Mouse (Mus musculus): Measurements from ENCODE around the gene Rras. TPM values are rescaled to one million over a fixed set of nuclear protein-coding genes. Genes with fewer than 3 reads are reported as not detected.
A peak's percentile ranks its signal among the peaks of the same experiment; 100 is the strongest.
"Not testable (repeated sequence)": the region's sequence is repeated elsewhere in the genome, so short reads cannot be mapped to it uniquely, and the experiment has no call there.

Gene Rras
- total RNA-seq, 2 experiments from 2014 or later: 12.7 to 77.1 TPM

DNA sequence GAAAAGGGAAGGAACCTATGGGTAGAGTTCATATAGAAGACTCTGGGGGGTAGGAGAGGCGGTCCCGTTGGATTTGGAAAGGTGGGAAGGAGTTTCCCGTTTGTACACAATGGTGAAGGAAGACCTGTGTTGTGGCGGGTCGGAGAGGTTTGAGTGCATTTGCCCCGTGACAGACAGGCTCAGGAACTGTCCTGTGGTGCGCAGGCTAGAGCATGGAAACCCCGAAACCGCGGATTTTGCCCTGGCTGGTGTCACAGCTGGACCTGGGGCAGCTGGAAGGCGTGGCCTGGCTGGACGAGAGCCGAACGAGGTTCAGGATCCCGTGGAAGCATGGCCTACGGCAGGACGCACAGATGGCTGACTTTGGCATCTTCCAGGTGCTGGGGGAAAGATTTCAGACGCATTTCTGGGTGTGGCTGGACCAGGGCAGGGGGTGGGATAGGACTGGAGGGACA lies 19.2 kb upstream of the Rras start, which contains the start of gene Bcl2l12:
Bcl2l12 (minus strand) TSS at position 212 of the 455 bp plus-strand sequence.
- ATAC-seq (ENCODE audit: poor library complexity, severe bottlenecking): 0 out of 2 replicates have a peak, but pooled peaks have one; percentile 10

DNA sequence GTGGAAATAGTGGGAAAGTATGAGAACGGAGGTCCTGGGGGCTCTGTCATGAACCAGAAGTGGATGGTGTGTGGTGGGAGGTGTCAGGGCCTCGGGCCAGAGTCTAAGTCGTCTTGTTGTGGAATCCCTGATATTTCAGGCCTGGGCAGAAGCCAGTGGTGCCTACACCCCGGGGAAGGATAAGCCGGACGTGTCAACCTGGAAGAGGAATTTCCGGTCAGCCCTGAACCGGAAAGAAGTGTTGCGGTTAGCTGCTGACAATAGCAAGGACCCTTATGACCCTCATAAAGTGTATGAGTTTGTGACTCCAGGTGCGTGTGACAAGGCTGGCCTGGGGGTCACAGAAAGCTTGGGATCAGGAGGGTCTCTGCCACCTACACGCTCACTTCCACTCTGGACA lies 18.0 kb upstream of the Rras start:
- ATAC-seq (ENCODE audit: poor library complexity, severe bottlenecking): no peak

DNA sequence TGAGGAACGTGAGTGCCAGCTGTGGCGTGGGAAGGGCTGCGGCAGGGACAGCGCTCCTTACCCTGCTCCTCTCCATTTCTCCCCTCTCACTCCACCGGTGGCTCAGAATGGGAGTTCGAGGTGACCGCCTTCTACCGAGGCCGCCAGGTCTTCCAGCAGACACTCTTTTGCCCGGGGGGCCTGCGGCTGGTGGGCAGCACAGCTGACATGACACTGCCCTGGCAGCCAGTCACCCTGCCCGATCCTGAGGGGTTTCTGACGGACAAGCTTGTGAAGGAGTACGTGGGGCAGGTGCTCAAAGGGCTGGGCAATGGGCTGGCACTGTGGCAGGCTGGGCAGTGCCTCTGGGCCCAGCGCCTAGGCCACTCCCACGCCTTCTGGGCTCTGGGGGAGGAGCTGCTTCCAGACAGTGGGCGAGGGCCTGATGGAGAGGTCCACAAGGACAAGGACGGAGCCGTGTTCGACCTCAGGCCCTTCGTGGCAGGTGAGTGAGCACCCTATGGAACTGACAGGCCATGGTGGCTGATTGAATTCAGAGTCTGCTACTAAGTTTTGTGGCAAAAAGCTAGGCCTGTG lies 17.1 kb upstream of the Rras start:
- ATAC-seq (ENCODE audit: poor library complexity, severe bottlenecking): no peak

- ATAC-seq (ENCODE audit: poor library complexity, severe bottlenecking): no peak
Measured at GRCm38 (mm10) chr7:45002440-45002839, 15.3 kb upstream of the Rras start.

DNA sequence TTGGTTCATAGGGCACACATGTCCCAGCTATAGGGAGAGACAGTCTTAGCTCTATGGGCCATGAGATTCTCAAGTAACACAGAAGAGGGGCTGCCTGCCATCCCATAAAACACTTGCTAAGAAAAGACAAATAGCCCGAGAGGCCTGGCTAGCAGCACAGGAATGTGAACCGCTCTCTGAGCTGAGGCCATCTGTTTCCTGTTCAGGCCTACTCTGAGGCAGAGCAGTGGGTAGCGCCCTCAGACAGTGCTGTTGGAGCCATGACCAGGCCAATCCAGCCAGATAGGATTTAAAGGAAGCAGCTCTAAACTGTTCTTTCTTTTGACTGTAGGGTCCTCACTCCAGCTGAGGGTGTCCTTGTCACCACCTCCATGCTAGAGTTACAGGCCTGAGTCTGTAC lies 13.2 kb upstream of the Rras start:
- no peak for ATAC-seq (ENCODE audit: poor library complexity, severe bottlenecking)

DNA sequence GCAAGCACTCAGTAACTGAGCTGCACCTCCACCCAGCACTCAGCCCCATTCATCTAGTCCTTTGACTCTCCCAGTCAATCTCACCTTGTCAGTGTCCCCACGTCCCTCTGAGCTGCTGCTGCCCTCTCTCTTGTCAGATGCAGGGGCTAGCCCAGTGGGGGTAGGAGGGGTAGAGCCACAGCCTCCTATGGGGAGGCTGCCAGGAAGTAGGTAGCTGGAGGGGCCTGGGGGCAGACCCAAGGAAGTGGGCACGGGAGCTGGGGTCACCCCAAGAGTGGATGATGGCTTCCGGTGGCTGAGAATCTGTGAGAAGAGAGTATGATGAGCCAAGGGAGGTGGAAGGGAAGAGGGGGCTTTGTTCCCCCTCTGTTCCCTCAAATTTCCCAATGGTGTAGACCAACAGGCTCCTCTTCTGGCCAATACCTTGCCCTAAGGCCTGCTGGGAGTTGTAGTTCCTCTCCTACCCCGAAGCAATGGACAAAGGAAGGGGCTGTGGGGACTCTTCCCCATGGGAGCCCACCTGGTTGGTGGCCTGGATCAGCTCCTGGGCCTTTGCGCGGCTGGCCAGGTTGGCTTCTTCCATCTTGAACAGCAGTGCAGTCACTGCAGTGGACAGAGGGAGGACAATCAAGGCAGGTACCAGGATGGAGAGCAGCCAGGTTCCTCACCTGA lies 12.3 kb upstream of the Rras start:
- no peak for ATAC-seq (ENCODE audit: poor library complexity, severe bottlenecking)

DNA sequence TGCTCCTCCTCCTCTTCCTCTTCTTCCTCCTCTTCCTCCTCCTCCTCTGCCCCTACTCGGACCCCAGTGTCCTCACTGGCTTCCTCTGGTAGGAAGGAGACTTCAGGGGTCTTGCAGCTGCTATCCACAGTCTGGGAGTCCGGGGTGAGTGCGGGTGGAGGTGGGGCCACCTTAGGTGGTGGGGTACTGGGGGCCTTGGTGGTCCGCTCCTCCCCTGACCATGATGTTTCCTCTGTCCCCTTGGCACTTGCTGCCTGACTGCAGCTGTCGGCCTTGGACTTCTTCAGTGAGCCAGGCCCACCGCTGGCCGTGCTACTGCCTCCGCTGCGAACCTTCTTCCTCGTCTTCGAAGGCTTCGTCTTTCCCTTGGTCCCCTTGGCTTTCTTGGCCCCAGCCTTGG lies 11.3 kb upstream of the Rras start:
- no peak for ATAC-seq (ENCODE audit: poor library complexity, severe bottlenecking)

DNA sequence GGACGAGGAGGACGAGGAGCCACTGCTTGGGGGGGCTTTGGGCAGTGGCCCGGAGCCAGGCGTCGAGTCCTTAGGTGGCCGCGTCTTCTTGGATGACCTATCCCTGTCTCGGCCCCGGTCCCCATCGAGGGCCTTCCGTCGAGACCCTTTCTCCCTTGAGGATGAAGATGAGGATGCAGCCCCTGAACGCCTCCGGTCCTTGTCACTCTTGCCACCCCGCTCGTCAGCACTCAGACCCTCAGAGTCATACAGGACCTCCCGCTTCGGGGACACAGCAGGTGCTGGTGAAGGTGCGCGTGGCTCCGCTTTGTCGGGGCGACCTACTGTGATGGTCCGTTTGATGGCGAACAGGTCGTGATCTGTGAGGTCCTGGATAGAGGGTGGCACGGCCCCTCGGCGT lies 10.6 kb upstream of the Rras start:
- ATAC-seq (ENCODE audit: poor library complexity, severe bottlenecking): no peak

DNA sequence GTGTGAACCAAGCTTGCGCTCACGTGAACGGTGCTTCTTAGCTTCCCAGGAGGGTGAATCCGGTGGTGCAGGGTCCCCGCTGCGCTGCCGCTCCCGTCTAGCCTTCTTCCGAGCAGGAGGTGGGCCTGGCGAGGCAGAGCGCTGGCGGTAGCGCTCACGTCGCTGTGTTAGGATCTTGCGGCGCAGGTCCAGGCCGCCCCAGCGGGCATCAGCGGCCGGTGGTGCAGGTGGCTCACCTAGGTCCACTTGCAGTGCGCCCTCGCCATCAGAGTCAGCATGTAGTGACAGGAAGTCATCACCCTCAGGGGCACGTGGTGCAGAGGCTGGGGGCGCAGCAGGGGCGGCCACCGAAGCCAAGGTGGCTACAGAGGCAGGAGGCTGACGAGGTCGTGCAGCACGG lies 9.9 kb upstream of the Rras start:
- ATAC-seq (ENCODE audit: poor library complexity, severe bottlenecking): no peak

DNA sequence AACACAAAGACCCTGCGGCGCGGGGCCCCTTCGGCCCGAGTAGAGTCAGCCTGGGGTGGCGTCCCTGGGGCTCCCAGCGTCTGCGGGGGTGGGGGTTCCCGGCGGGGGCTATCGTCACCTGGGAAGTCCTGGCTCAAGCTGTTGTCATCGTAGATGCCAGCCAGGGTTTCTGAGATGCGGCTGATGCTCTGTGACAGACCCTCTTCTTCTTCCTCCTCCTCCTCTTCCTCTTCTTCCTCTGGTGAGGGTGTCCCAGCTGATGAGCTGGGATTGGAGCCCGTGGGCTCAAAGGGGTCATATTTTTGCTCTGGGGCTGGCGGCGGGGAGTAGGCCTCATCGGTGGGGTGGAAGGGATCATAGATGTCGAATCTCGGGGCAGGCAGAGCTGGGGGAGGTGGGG lies 9.3 kb upstream of the Rras start:
- no peak for ATAC-seq (ENCODE audit: poor library complexity, severe bottlenecking)

- no peak for ATAC-seq (ENCODE audit: poor library complexity, severe bottlenecking)
Measured at GRCm38 (mm10) chr7:45012011-45012410, 5.8 kb upstream of the Rras start.

- ATAC-seq (ENCODE audit: poor library complexity, severe bottlenecking): no peak
Measured at GRCm38 (mm10) chr7:45012824-45013223, 4.9 kb upstream of the Rras start.

DNA sequence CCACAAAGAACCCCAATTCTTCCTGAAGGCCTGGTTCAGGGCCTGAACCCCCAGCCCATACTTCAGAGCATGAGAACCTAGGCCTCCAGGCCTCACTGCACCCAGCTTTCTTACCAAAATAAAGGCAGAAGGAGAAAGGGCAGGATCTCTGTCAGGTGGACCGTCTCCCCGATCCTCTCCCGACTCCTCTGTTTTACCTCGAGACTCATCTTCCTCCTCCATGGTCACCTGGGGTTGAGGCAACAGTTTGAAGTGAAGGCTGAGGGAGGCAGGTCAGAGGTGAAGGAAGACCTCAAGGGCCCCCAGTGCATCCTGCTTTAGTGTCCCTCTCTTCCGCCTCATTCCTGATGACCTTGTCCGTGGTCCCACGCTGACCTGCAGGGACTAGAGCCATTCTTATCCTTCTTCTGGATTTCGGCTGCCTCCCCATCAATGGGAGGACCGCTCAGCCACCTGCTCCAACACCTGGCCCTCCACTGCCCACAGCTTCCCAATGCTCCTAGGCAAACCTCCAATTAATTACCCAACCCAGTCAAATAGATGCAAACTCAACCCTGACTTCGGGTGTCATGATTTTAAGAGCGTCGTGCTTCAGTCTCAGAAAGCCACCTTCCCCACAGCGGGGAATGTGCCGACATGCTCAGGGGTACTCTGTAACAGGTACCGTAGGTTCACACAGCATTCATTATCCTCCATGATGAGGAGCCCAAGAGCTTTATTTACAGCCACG lies 4.2 kb upstream of the Rras start:
- ATAC-seq (ENCODE audit: poor library complexity, severe bottlenecking): no peak

DNA sequence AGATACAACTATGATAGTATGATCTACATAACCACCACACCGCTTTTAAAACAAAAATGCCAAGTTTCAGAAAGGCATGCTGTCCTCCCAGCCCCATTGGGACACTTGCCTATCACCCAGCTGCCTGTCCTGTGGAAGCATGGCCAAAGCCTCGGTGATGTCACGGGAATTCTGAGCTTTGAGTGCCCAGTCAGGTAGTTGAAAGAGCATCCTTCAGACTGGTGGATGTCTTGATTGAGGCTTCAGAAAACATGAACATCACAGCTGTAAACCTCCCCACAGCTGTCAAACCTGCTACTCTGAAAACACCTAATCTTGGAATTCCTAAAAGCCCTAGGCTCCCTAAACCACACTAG lies 3.7 kb upstream of the Rras start:
- ATAC-seq (ENCODE audit: poor library complexity, severe bottlenecking): no peak

- no peak for ATAC-seq (ENCODE audit: poor library complexity, severe bottlenecking)
Measured at GRCm38 (mm10) chr7:45015344-45015956, 2.3 kb upstream of the Rras start.

DNA sequence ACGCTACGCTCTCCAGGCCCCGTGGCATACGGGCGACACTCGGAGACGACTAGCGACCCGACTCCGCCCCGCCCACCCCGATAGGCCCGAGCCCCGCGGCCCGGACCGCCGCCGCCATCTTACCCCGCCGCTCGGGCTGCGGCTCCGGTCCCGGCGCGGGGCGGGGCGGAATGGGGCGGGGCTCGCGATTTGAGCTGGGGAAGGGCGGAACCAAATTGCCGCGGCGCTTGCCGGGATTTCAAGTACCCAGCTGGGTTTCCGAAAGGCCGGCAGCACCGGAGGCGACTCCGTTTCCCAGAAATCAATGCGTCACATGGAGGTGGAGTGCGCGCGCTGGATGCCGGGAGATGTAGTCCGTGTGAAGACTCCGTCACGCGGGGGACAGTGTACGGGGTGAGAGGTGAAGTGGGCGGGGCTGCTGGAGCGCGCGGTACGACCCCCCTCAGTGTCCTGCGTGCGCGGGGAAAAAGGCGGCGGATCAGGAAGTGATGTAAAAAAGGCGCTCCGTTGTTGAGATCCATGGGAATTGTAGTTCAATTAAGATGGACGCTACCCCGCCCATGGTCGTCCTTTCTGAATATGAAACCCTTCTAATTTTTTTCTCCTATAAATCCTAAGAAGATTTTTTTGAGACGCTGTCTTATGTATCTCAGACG lies 1.7 kb upstream of the Rras start, which contains the start of gene Scaf1:
Scaf1 (minus strand) TSS at position 407 of the 656 bp plus-strand sequence.
- peak; percentile 78 for ATAC-seq (ENCODE audit: poor library complexity, severe bottlenecking)

DNA sequence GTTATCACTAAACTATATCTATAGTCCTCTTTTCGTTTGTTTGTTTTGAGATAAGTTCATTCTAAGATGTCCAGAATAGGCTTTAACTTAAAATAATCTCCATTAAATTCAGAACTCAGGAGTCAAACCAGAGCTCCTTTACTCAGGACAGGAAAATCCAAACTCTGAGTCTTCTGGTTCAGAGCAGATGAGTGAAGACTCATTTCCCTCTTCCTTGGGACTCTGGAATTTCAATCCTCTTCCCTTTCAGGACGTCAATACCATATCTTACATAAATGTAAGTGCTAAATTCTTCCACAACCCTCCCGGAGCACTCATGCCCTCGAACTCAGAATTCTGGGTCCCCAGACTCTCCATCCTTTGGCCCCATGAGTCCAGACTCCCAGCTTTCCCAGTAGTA lies 1.0 kb upstream of the Rras start:
- ATAC-seq (ENCODE audit: poor library complexity, severe bottlenecking): no peak

- no peak for ATAC-seq (ENCODE audit: poor library complexity, severe bottlenecking)
Measured at GRCm38 (mm10) chr7:45019031-45019571, 1.3 kb downstream of the Rras start.

DNA sequence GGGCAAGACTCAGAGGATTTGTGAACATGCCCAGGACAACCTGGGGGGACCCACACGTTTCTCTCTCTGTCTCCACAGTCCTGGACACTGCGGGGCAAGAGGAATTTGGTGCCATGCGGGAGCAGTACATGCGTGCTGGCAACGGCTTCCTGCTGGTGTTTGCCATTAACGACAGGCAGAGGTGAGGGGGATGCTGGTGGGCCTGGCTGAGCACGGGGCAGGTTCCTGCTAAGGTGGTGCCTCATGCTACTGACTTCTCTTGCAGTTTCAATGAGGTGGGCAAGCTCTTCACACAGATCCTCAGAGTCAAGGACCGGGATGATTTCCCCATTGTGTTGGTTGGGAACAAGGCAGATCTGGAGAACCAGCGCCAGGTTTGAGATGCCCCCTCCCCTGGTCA lies 2.5 kb downstream of the Rras start:
- ATAC-seq (ENCODE audit: poor library complexity, severe bottlenecking): no peak

- ATAC-seq (ENCODE audit: poor library complexity, severe bottlenecking): not testable (repeated sequence)
Measured at GRCm38 (mm10) chr7:45023711-45024110, 6.0 kb downstream of the Rras start.
